Mouse (Mus musculus) monocyte, adult 59 days (primary cell): ENCODE measurements around the gene Timp2. TPM values are rescaled to one million over a fixed set of nuclear protein-coding genes. Genes with fewer than 3 reads are reported as not detected.

ENCODE experiments used
- total RNA-seq, 2 experiments: library from RNA; stranded (reverse); gene quantifications; one replicate each; pipeline ENCODE4 v1.2.4; 2023

Timp2 gene
- total RNA-seq: 10 to 100 TPM; 87.7 to 92.6 TPM

DNA sequence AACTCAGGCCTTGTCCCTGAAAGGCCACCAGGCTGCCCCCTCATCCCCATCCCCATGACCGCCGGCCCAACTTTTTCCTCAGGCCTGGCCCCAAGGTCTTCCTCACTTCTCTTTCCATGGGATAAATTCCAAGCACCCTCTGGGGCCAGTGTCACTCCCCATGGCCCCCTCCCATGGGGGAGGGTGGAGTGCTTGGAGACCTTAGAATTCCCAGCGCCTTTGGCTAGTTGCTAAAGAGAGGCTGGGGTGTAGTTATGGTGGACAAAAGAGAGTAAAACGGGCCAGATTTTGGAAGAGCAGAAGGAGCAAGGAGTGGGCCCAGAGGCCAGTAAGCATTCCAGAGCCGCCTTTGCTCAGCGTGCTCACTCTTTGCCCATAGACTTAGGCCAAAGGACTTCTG is at the start of gene Timp2:
Timp2 (minus strand) TSS at position 101 of the 400 bp plus-strand sequence.

DNA sequence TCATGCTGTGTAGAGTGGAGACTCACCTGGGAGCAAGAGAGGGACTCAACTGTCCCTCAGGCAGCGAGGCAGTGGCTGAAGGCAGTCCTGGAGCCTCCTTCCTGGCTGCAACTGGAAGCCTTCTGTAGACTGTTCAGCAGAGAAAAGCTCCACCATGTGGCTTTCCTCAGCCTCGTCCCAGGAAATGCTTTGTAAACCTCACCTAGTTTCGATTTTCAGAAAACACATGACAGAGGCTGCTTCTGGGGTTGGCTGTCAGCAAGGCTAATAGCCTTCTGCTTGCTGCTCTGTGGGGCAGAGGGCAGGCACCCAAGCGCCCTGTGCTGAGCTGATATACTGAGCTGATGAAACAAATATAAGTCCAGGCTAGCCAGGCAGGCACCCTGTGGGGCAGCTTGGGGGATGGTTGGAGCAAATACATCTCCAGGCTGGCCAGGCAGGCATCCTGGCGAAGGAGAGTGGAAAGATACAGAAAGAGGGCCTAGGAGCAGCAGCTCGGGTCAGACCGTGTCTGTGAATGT is 46.3 kb upstream of the Timp2 start, which contains the start of gene Lgals3bp:
Lgals3bp (minus strand) TSS at position 333 of the 521 bp plus-strand sequence.

DNA sequence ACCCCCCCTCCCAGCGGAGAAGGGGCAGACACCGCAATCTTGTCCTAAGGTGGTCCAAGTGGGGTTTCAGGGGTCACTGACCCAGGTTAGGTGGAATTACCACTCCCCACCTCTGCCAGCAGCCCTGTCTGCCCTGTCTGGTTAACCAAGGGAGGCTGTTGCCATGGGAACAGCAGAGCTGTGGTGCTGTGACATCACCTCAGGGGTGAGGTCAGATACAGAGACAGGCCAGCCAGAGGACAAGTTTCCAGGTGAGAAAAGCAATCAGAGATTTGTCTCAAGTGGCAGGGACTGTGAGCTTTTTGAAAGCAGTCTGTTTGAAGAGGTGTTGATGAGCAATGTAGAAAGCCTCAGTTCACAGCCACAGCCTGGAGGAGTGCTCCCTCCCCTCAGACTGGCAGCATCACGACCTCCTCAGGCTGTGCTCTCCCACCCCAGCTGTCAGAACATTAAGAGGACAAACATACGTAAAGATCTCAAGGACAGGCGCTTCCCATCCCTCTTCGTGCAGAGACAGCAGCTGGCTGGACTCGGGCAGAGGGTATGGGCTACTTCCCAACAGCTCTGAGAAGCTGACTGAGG is 13.0 kb downstream of the Timp2 start, which contains the start of gene Cep295nl:
Cep295nl (minus strand) TSS at position 101 of the 582 bp plus-strand sequence.

DNA sequence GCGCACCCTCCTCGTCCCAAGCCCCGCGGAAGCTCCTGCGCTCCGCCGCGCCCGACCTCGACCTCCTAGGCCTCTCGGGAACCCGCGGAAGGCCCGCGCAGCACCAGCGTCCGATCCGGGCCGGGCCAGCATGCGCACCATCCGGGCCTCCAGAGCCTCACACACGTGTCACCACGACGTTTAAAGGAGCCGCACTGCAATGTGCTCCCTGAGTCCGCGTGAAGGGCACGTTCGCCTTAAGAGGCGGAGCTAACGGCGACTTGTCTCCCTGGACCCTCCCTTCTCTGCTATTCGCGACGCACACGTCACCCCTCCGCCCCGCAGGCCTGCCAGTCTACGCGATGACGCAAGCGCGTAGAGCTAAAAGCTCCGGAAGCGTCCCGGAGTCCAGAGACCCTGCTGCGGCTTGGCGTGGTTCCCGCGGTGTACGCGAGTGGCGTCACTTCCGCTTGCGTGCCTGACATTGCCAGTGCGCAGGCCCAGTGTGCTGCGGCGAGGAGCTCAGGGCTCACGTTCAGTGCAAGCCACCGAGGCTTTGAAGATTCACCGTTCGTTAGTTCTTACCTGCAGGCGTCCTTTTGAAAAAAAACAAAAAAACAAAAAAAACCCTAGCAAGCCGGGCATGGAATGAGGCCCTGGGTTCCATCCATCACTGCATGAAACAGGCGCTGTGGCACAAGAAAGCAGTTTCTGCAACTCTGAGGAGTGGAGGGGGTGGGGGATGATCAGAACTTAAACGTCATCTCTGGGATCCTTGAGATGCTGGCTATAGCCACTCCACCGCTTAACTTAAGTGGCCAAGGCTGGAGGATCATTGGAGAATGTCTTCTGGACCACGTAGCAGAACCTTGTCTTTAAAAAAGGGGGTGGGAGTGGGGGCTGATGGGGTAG is 65.3 kb downstream of the Timp2 start, which contains the start of gene Usp36:
Usp36 (minus strand) TSS at position 246 of the 891 bp plus-strand sequence.

Other genes starting within 250 kb of the Timp2 start
- gene Dnah17, start 225.1 kb downstream of the Timp2 start, total RNA-seq: under 1 TPM; 0.27 to 0.29 TPM
- gene Cyth1, start 107.1 kb downstream of the Timp2 start, total RNA-seq: 10 to 100 TPM; 63.2 to 81.4 TPM
- gene Usp36, start 65.5 kb downstream of the Timp2 start, total RNA-seq: 10 to 100 TPM; 33.3 to 34.2 TPM
- gene Cep295nl, start 13.2 kb downstream of the Timp2 start, total RNA-seq: 1 to 10 TPM; 2.9 to 3.1 TPM
- 100 to 1,000 TPM; 131 to 147 TPM for gene Lgals3bp, start 46.4 kb upstream of the Timp2 start, total RNA-seq
- 10 to 100 TPM; 36.0 to 36.1 TPM for gene Cant1, start 63.3 kb upstream of the Timp2 start, total RNA-seq
- gene C1qtnf1, start 72.5 kb upstream of the Timp2 start, total RNA-seq: not detected
- gene Engase, start 121.1 kb upstream of the Timp2 start, total RNA-seq: 10 to 100 TPM; 13.5 to 15.9 TPM